Mouse (Mus musculus): Measurements from ENCODE around the gene Gm8882.
"Not testable (repeated sequence)": the region's sequence is repeated elsewhere in the genome, so short reads cannot be mapped to it uniquely, and the experiment has no call there.

The Gm8882 gene

GRCm38 (mm10) chr6:132364034-132364433, at the start of gene Gm8882:
Gene Gm8882 (minus strand): TSS chr6:132364134.
- not testable (repeated sequence) for DNase-seq (ENCODE audit: extremely low spot score, low read depth, low spot score)

DNA sequence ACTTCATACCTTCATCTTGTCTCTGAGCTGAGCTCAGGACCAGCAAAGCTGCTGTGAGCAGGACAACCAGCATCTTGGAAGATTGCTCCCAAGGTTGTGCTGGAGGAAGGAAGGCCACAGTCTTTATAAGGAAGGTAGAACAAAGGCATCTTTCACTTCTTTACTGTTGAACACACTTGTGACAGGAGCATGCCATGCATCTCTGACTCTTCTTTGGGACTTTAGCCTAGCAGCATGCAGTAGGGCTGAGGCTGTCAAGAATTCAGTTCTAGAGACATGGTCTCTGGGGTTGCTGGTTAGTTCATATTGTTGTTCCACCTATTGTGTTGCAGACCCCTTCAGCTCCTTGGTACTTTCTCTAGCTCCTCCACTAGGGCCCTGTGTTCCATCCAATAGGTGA, 49.3 kb downstream of the Gm8882 start, which contains the start of gene Prpmp5:
Gene Prpmp5, minus strand, starts transcription at position 101 of the 400 bp plus-strand sequence.
- not testable (repeated sequence) for DNase-seq (ENCODE audit: extremely low spot score, low read depth, low spot score)
